Mouse (Mus musculus): ENCODE measurements around the gene Scnm1.
A peak's percentile ranks its signal among the peaks of the same experiment; 100 is the strongest.

Scnm1 gene

DNA sequence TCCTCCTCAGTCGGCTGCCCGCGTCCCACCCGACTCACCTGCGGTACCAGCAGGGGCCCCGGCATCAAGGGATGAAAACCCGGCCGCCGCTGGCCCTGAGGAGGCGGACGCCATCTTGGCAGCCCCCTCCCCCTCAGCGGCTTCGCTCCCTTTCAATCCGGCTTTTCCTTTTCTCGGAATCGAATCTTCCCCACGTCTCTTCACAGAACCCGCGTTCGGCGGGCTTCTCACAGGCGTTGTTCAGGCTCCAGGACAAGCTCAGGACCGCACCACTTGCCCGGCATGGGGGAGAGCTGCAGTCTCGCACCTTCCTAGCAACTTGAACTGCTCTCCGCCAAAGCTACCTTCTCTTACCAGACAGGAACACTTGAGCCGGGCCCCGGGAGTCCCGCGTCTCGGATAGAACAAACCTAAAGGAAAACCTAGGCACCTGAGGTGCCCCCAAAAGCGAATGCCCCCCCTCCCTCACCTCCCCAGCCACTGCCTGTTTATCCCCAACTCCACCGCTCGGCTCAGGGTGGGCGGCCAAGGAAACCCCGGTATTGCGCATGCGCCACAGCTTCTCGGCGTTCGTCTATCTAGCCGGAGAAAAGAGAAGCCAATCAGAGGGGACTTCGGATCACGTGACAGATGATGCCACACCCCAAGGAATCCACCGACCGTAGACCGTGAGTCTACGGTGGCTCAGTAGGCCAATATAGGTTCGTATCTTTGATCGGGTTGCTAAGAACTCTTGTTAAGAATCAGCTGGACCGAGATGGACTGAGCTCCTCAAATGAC lies 27.3 kb downstream of the Scnm1 start, which contains the start of gene Pip5k1a:
Gene Pip5k1a, minus strand, starts transcription at position 593 of the 780 bp plus-strand sequence.
- DNase-seq, result peak; percentile 98

DNA sequence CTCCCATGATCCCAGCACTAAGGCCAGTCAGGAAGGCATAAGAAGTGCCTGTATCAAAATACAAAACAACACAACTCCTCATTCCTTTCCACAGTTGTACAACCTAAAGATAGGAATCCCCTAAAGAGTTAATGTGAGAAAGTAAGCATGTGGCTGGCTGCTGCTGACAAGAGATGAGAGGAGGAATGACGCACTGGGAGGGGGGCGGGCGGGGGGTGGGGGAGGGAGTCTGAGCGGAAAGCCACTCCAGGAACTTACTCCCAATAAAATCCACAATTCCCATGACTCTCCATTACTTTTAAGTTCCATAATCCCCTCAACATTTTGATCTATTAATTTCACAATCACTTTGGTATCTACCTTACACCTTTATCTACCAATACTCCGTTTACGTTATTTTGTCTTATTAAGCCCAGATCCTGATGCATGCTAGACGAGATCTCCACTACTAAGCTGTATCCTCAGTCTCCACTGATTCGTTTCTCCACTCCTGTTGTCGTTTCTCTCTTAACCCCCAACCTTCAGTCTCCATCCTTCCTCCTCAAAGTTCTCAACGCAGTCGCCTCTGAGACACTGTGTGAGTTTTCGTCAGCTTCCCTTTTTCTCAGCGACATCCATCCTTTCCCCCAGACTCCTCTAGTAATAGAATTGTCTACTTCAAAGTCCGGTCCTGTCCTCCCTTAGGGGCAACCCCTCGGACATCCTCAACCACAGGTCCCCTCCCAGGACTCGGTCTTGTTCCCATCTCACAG lies 28.0 kb downstream of the Scnm1 start:
- DNase-seq, result no peak

DNA sequence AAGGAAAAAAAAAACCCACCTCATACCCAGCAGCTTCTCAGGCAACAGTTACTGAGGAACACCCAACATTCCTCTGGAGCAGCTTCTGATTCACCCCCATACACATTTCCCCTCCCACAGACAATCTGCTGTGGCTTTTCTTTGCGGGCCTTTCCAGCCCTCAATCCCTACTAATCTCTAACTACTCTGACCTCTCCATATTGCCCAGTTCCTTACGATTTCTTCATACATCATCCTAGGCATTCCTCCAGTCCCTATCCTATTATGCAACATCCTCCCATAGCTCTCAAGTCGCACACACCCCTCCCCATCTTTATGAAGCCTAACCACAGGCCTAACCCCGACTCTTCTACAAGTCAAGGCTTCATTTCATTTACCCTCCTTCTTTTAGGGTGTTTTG lies 28.7 kb downstream of the Scnm1 start:
- no peak for DNase-seq

DNA sequence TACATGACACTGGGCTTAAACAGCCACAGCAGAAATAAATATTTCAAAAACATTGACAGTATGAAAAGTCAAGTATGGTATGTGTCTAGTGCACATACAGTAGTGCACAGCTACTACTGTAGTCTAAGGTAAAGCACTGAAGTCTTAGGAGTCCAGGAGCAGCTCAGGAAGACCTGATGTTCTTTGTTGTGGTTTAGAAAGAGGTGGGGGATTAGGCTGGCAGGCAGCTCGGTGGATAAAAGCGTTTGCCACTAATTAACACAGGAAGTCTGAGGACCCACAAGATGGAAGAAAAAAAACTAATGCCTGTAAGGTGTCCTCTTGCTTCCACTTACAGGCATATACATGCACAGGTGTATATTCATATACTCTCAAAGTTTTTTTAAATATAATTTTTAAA lies 33.0 kb downstream of the Scnm1 start:
- no peak for DNase-seq

DNA sequence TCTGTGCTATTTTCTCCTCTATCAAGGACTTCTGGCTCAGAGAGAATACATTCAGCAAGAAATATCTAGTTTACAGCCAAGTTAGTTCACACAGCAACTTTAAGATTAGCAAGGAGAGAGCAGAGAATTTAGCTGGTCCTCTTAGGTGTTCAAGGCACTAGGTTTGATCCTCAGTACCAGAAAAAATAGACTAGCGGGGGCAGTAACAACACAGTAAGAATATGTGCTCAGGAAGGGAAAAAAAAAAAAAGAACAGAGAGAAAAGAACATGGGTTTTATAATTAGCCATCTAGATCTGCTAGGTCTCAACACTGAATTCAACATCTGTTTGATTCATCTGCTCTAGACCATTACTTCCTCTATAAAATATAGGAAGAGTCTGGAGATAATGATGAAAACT lies 45.7 kb downstream of the Scnm1 start:
- DNase-seq, result no peak
